Mouse (Mus musculus) kidney, adult 8-10 months (tissue): ENCODE measurements around the gene Fam83f.

Experiments
- DNase-seq, 2 experiments: peaks; one replicate each; pipeline ENCODE4 v3.0.0; 2022

The Fam83f gene

DNA sequence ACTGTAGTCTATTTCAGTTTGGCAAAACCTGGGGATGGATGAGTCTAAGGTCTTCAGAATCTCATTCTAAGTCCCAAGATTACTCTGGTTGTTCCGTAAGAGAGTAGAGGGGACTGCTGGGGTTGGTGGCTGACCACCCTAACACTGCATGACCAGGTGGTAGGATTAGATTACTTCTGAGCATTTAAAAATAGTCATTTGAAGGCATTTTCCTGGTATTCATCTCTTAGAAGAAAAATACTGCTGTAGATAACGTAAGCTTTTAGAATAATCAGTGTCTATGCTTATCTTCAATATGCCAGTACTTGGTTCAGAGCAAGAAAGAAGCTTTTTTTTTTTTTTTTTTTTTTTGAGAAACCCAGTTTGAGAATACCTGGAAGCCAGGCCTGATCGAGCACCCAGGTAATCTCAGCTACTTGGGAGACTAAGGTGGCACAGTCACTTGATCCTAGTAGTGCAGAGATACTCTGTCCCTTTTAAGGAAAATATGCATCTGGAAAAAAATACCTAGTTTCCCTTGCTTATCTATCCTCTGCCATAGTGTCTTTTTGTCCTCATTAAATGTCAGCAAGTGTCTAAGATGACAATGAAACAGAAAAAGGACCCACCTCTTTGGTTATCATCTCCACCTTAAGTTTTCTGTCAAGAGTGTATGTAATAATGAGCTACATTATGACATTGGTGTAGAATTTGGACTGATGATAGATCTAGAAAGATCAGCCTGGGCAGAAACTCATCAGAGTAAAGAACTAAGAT, 73.2 kb downstream of the Fam83f start:
- DNase-seq = no peak

GRCm38 (mm10) chr15:80748979-80749378, 77.3 kb downstream of the Fam83f start:
- no peak for DNase-seq
